Mouse (Mus musculus): ENCODE data around the gene Abca12.

DNA sequence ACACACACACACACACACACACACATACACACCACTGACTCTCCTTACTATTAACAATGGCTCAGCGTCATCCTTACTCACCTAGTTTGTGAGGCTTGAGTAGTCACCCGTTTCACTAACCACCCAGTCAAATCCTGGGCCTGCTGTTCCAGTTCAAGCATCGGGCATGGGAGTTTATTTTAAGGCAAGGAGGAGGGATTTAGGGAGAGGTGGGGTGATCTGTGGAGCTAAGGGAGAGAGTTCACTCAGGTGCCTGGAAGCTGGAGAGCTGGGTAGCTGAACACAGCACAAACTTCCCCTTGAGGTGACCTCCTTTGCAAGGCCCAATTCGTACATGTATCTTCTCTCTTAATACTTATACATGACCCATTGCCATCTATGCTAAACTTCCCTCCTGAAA is 219.4 kb downstream of the Abca12 start:
- no peak for TF ChIP-seq CTCF (IDR thresholded peaks at IDR 0.05; ENCODE audit: low read depth)
- no peak for TF ChIP-seq EP300 (IDR thresholded peaks at IDR 0.05; ENCODE audit: low read depth)
